Mouse (Mus musculus) small intestine, adult 2 months (tissue): ENCODE results near the gene Dnajc16. TPM values are rescaled to one million over a fixed set of nuclear protein-coding genes. Genes with fewer than 3 reads are reported as not detected.

Experiments used
- H3K27ac ChIP-seq: fragments of 200-500 bp; 2 replicates; pipeline ENCODE4 v1.5.1; 2012; ENCODE audit warnings: low read depth, low read length, control low read depth, inconsistent platforms; ENCODE audit not compliant: insufficient read depth
- H3K27me3 ChIP-seq: fragments of 200-500 bp; 2 replicates; pipeline ENCODE4 v1.6.1; 2012; ENCODE audit warnings: mild to moderate bottlenecking, moderate library complexity, low read length, inconsistent platforms; ENCODE audit not compliant: control insufficient read depth, insufficient read depth
- H3K36me3 ChIP-seq: fragments of 200-500 bp; 2 replicates; pipeline ENCODE4 v1.6.1; 2012; ENCODE audit warnings: mild to moderate bottlenecking, low read length, control low read depth, inconsistent platforms; ENCODE audit not compliant: control insufficient read depth, insufficient read depth
- H3K4me1 ChIP-seq: fragments of 200-500 bp; 2 replicates; pipeline ENCODE4 v1.6.1; 2012; ENCODE audit warnings: low read length, inconsistent platforms, mixed read lengths; ENCODE audit not compliant: control insufficient read depth, insufficient read depth, insufficient read length
- H3K4me3 ChIP-seq: fragments of 200-500 bp; 2 replicates; pipeline ENCODE4 v1.5.1; 2012; ENCODE audit warnings: low read depth, mild to moderate bottlenecking, control low read depth, inconsistent platforms, low read length, moderate library complexity
- CTCF ChIP-seq: fragments of 200-500 bp; IDR thresholded peaks from 2 replicates; pipeline ENCODE4 v1.5.1; 2012; ENCODE audit warnings: low read depth, mild to moderate bottlenecking, control low read depth, inconsistent platforms, low read length, moderate library complexity, mixed read lengths; ENCODE audit not compliant: insufficient replicate concordance, insufficient read length; ENCODE audit errors: extremely low read depth
- POLR2A ChIP-seq: fragments of 200-500 bp; IDR thresholded peaks from 2 replicates; pipeline ENCODE4 v1.6.1; 2012; ENCODE audit warnings: low read depth, mild to moderate bottlenecking, control low read depth, inconsistent platforms, low read length, moderate library complexity
- WGBS: fragments of 180-500 bp; shearing (Covaris S2); methylation state at CpG from one replicate; pipeline ENCODE4 v1.1.7; 2018; 5-methylcytosine and 5-hydroxymethylcytosine counted together
- polyA plus RNA-seq: library from polyadenylated mRNA; depleted of rRNA; stranded (reverse); fragments of >200 nt; gene quantifications from 2 replicates; pipeline ENCODE4 v1.2.3, GENCODE M21; 2012; rRNA removed

Gene Dnajc16
- polyA plus RNA-seq, result 3.2 and 5.3 TPM in 2 replicates

- H3K36me3 ChIP-seq, result peaks cover 5% of the 10 kb centered on the region
- H3K27ac ChIP-seq, result peak within 1 kb of the TSS; percentile 52
- under 1% methylated on average over 42 of the region's 42 CpGs for WGBS
- peak within 1 kb of the TSS; percentile 88 for H3K4me3 ChIP-seq
- TF ChIP-seq CTCF (no peak), POLR2A (peak; percentile 94)
- H3K27me3 ChIP-seq, result no peaks in the 10 kb centered on the region
- peaks cover 11% of the 10 kb centered on the region; the same call in 1 of the 2 replicates for H3K4me1 ChIP-seq
Measured at GRCm38 (mm10) chr4:141790524-141790990, at the start of gene Dnajc16. Gene Dnajc16, minus strand, starts transcription at chr4:141790931.

- Histone ChIP-seq H3K27ac (no peak overlapping the region), H3K36me3 (no peaks in the 10 kb centered on the region), H3K4me1 (peaks cover 7% of the 10 kb centered on the region; the same call in 1 of the 2 replicates), H3K4me3 (no peak overlapping the region), H3K27me3 (no peaks in the 10 kb centered on the region)
- TF ChIP-seq CTCF (no peak), POLR2A (no peak)
- WGBS, result 13% methylated on average over 5 of the region's 5 CpGs
Measured at GRCm38 (mm10) chr4:141834536-141835095, 43.9 kb upstream of the Dnajc16 start.

GRCm38 (mm10) chr4:141833911-141834310 lies 43.2 kb upstream of the Dnajc16 start:
- TF ChIP-seq CTCF, result no peak
- TF ChIP-seq POLR2A, result no peak
- 56% methylated on average over 1 of the region's 1 CpGs for WGBS
- Histone ChIP-seq H3K27me3 (no peaks in the 10 kb centered on the region), H3K36me3 (no peaks in the 10 kb centered on the region), H3K4me1 (peaks cover 7% of the 10 kb centered on the region; the same call in 1 of the 2 replicates), H3K27ac (no peak overlapping the region), H3K4me3 (no peak overlapping the region)

GRCm38 (mm10) chr4:141831361-141831760 lies 40.6 kb upstream of the Dnajc16 start:
- Histone ChIP-seq H3K36me3 (no peaks in the 10 kb centered on the region), H3K4me3 (no peak overlapping the region), H3K27ac (no peak overlapping the region), H3K4me1 (peaks cover 7% of the 10 kb centered on the region; the same call in 1 of the 2 replicates), H3K27me3 (no peaks in the 10 kb centered on the region)
- WGBS, result 81% methylated on average over 7 of the region's 7 CpGs
- TF ChIP-seq POLR2A, result no peak
- no peak for TF ChIP-seq CTCF

- no peak for TF ChIP-seq POLR2A
- no peak for TF ChIP-seq CTCF
- Histone ChIP-seq H3K27me3 (no peaks in the 10 kb centered on the region), H3K4me1 (peaks cover 7% of the 10 kb centered on the region; the same call in 1 of the 2 replicates), H3K27ac (no peak overlapping the region), H3K36me3 (no peaks in the 10 kb centered on the region), H3K4me3 (no peak overlapping the region)
- WGBS, result 71% methylated on average over 11 of the region's 11 CpGs
Measured at GRCm38 (mm10) chr4:141830381-141830780, 39.6 kb upstream of the Dnajc16 start.

GRCm38 (mm10) chr4:141828177-141828576 lies 37.4 kb upstream of the Dnajc16 start:
- H3K27me3 ChIP-seq, result no peaks in the 10 kb centered on the region
- H3K4me3 ChIP-seq, result no peak overlapping the region
- no peaks in the 10 kb centered on the region for H3K36me3 ChIP-seq
- WGBS, result 64% methylated on average over 4 of the region's 4 CpGs
- no peaks in the 10 kb centered on the region for H3K4me1 ChIP-seq
- no peak overlapping the region for H3K27ac ChIP-seq
- TF ChIP-seq POLR2A (no peak), CTCF (no peak)

GRCm38 (mm10) chr4:141827401-141827800 lies 36.7 kb upstream of the Dnajc16 start:
- 64% methylated on average over 2 of the region's 2 CpGs for WGBS
- TF ChIP-seq CTCF (no peak), POLR2A (no peak)
- no peaks in the 10 kb centered on the region for H3K27me3 ChIP-seq
- H3K4me1 ChIP-seq, result no peaks in the 10 kb centered on the region
- H3K27ac ChIP-seq, result no peak overlapping the region
- H3K36me3 ChIP-seq, result no peaks in the 10 kb centered on the region
- no peak overlapping the region for H3K4me3 ChIP-seq
